Mouse (Mus musculus) left cerebral cortex, postnatal 4 days (tissue): ENCODE data around the gene Mfrp. TPM values are rescaled to one million over a fixed set of nuclear protein-coding genes. Genes with fewer than 3 reads are reported as not detected.

Experiments used
- DNase-seq: peaks from one replicate; pipeline ENCODE4 v3.0.0-alpha.2; 2022
- intact Hi-C: fragments of 180-260 bp; cut with DNase I; formaldehyde crosslinking; loops from one replicate; pipeline ENCODE4 v1.15.1; 2025
- total RNA-seq, 2 experiments: library from RNA; stranded (reverse); gene quantifications; 2 replicates each; pipeline ENCODE4 v1.2.3; 2021

The Mfrp gene
- total RNA-seq: not detected

DNA sequence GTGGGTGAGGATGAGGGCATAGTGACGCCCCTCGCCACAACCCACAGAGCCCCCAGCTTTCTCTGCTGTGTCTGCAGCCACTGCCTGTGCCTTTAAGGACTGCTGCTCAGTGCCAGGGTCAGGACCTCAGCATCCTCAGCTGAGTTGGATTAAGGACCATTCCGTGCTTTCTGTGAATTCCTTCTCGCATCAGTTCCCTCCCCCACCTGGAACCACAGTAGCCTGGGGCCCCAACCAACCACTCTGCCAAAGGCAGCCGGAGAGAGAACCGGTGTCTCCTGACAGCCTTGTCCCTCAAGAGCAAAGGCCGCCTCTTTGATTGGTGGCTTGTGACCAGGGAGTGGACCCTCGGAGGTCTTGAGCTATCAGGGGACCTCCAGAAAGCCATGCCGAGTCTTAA, at the start of gene Mfrp:
Gene Mfrp (plus strand): TSS at position 240 of the 400 bp plus-strand sequence.
- intact Hi-C loops: loop anchor here (10.0 kb wide), 1 partner anchor 117 kb away; no protein-coding TSS in a partner anchor
- DNase-seq: no peak

DNA sequence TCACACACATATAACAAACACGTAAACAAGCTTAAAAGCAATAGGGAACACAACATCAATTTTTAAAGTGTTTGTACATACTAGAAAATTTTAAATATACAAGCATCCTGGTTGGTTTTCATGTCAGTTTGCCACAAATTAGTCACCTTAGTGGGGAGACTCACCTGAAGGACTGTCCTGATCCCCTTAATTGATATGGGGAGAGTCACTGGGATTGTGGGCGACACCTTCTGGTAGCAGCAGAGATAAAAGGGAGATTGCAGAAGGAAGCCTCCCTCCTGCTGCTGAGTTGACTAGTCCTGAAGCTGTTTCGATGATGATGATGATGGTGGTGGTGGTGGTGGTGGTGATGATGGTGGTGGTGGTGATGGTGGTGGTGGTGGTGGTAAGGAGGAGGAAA, 48.7 kb upstream of the Mfrp start:
- intact Hi-C loops: no loop called here
- no peak for DNase-seq

DNA sequence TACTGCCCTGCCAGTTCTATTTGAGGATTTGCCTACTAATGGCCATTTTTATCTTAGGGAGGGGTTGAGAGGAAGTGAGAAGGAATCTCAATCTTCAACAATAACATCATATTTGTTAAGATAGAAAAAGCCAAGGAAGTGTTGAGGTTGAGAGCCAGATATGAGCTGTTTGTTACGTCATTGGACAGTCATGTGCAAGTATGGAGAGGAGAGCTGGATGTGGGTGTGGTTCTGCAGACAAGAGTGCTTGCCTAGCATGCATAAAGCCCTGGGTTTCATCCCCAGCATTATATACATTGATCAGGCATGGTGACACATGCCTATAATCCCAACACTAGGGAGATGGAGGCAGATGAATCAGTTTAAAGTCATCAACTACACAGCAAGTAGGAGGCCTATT, 47.6 kb upstream of the Mfrp start:
- no peak for DNase-seq
- intact Hi-C loops: no loop called here

DNA sequence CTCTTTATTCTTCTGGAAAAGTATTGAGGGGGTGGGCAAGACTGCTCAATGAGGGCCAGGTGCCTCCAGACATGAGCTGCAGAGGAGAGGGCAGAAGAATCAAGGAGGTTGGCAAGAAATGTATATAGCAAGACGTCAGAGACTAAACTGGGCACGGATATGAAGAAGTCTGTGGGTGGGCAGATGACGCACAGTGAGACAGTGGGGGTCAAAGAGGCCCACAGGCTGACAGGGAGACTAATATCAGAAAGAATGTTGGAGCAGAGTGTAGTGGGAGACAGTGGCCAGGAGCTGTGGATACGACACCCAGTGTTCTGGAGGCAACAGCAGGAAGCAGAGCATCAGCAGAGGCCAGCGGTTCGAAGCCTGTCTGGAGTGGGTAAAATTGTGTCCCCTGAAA, 42.9 kb upstream of the Mfrp start:
- intact Hi-C loops: no loop called here
- DNase-seq: no peak

DNA sequence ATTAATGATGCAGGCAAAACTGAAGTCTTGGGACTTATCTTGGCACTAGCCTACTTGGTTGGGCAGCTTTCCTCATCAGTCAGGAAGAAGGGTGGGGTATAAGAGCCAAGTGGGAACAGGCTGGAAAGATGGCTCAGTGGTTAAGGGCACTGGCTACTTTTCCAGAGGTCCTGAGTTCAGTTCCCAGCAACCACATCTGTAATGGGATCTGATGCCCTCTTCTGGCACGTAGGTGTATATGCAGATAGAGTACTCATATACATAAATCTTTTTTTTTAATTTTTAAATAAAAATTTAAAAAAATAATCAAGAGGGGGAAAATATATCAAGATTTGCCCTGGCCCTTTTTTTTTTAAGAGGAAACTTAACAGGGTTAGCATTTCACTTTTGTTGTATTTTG, 36.4 kb upstream of the Mfrp start:
- intact Hi-C loops: no loop called here
- no peak for DNase-seq

DNA sequence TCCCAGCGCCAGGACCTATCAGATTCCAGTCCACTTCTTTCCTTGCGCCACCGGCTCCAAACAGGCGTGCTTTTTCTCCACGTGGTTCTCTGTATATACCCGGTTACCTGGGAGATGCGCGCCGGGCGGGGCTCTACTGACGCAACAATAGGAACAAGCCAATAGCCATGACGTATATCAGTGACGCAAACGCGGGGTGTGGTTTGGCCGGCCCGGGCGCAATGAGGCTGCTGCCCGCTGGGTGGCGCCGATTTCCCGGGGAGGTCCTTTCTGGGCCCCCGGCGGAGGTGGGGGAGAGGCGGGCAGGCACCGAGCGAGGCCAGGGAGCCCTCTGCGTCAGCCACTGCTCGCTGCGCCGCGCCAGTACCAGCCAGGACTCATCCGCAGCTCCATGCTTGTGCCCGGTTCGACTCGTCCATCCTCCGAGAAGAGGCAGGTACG, 34.7 kb upstream of the Mfrp start, which contains the start of gene Usp2:
Gene Usp2 (plus strand): TSS at position 237 of the 441 bp plus-strand sequence.
- intact Hi-C loops: loop anchor here (2.0 kb wide), 1 partner anchor 24 kb away; the partner anchor contains the start of gene Thy1
- DNase-seq: peak; percentile 99

DNA sequence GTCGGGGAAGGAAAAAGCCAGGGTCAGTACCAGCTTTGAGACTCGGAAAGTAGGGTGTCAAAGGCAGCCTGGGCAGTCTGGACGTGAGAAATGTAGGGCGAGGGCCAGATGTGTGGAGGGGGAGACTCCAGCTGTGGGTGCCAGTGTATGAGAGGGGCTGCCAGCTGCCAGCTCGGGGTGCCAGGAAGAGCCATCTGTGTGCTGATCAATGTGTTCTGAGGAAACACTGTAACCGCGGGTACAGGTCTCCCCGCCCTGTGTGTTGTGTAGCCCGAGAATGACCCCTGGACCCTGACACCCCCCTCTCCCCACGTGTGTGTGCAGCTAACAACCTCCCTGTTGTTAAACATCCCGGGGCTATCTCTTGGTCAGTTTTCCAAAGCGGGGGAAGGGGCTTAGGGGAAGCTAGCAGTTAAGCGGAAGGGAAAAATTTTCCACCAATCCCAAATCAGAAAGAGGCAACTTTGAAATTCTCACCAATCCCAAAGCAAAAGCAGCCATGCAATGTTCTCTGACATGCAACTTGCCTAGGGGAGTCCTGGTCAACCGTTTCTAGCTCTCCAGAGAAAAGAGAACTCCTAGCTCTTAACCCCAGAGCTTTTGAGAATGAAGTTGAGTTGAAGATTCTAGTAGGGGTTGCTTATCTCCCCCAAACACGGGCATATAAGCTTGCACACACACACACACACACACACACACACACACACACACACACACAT, 34.1 kb upstream of the Mfrp start:
- intact Hi-C loops: loop anchor here (2.0 kb wide), 1 partner anchor 25 kb away; the partner anchor contains the start of gene Thy1
- DNase-seq: no peak

DNA sequence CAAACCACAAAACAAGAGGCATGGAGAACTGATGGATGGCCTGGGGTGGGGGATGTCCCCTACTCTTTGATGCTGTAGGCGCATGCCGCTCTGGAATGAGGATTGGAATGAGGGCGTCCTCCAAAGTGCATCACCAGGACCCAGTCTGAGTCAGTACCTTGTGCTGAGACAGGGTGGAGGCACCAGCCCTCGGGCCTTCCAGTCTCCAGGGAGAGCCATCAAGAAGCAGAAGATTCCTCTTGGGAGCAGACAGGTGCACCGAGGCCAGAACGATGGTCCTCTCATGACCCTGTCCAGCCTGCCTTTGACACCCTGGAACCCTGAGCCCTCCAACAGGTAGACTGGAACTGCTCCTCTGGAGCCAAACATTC, 33.6 kb upstream of the Mfrp start:
- intact Hi-C loops: loop anchor here (2.0 kb wide), 1 partner anchor 25 kb away; the partner anchor contains the start of gene Thy1
- no peak for DNase-seq

DNA sequence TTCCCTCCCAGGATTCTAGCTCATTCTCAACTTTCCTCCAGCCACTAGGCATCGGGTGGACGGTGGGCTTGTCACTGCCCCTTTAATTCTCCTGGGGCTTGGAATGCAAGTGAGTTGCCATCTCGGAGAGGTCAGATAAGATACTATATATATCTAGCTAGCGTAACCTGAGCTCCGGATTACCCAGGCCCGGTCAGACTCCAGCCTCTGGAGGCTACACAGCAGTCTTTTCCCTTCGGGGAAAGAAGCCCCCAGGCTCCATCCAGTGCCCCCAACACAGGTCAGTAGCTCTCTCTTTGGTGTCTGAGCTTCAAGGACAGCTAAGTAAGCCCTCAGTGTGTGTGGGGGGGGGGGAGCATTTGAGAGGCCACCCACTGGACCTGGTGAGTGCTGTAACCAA, 32.3 kb upstream of the Mfrp start:
- no peak for DNase-seq
- intact Hi-C loops: no loop called here

DNA sequence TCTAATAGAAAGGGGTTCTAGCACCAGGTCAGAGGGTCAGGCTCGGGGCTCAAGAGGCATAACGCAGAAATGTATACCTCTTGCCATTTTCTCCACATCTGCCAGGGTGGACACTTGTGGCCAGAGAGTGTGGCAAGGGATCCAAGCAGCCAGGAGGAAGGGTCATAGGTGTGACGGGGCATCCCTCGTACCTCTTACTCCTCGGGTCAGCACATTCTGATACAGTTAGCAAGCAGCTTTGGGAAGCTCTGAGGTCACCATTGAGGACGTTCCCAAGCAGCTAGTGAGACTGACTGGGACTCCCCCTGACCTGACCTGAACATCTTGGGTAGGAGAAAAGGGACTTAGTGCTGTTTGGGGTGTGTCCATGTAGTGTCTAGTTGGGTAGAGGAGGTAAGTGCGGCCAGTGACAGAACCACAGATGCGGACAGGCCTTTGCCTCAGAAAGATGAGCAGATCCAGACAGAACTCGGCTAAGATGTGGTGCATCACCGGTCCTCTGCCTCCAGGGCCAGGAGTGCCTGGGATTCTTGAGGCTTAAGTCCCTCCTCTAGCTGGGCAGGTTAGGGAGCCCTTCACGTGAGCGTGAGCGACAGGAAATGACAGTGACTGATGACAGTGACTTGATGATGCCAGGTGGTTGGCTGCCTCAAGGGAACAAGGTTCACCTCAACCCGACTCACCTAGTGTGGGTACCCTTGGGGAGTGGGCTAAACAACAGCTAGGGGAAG, 31.3 kb upstream of the Mfrp start:
- intact Hi-C loops: no loop called here
- no peak for DNase-seq

DNA sequence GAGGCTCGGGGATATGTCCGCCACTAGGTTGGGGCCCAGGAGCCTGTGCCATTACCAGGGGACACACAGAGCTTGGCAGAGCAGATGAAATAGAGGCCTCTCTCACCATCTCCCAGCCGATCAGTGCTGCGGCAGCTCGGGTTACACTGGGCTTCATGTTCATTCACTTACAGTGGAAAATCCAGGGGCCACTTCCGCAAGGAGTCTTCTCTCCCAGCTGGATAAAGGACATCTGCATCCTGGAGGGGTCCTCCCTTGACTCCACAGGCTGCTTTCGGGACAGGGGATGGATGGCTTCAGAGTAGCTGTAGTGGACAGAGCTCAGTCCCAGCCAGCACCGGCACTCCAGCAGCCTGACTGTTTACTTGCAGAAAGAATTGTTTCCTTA, 30.7 kb upstream of the Mfrp start:
- DNase-seq: no peak
- intact Hi-C loops: no loop called here

DNA sequence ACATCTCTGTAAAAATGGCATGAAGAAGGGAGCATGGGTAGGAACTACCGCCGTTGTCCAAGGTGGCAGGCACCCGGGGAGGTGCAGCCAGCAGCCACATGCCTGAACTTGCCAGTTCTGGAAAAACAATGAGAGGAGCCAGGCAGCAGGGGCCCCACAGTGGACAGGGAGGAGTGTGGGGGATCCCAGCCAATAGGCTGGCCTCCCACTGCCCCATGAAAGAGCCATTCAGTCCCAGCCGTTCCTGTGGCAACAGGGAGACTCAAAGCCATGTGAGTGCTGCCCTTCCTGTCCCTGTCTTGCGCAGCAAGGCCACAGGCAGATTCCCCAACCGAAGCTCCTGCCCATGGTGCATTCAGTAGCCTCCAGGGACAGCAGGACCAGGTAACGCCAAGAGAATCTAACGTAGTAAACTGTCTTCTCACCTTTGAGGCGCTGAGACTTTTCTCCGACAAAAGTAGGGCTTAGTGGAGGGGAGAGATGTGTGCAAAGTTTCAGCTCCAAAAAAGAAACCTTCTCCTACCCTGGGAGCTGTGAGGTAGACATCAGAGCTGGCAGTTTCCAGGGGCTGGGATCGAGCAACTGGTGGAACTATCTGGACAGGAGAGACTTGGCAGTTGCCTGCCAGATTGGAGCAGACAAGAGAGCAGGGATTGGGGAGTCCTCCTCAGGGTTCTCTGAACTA, 29.5 kb upstream of the Mfrp start:
- intact Hi-C loops: no loop called here
- peak; percentile 61 for DNase-seq

DNA sequence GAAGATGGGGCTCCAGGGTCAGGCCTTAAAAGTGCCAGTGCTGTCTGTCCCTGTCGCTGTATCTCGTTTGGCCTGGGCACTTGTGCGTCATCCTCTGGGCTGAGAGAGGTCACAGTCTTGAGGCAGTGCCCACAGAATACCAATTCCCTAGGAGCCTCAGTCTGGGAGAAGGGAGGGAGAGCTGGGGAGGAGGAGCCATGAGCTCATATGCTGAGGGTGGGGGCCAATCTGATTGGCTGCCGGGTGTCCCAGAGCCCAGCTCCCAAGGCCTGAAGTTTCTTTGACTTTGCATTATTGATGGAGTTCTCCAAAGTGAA, 29.0 kb upstream of the Mfrp start:
- no peak for DNase-seq
- intact Hi-C loops: no loop called here

DNA sequence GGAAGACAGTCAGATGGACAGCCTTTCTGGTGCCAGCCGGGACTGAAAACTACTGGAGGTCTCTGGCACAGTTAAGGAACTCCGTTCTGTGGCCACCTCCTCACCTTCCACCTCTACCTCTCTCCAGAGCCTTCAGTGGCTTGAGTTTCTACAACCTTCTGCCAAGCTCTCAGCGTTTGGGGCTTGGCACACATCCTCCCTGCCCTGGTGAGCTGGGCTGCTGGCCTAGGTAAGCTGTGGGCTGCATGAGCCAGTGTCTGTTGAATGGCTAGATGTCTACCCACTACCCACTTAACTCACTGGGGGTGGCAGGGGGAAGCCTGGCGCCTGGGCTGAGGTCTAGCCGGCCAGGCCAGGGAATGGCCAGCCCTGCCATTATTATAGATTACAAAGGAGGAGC, 28.4 kb upstream of the Mfrp start:
- no peak for DNase-seq
- intact Hi-C loops: no loop called here

DNA sequence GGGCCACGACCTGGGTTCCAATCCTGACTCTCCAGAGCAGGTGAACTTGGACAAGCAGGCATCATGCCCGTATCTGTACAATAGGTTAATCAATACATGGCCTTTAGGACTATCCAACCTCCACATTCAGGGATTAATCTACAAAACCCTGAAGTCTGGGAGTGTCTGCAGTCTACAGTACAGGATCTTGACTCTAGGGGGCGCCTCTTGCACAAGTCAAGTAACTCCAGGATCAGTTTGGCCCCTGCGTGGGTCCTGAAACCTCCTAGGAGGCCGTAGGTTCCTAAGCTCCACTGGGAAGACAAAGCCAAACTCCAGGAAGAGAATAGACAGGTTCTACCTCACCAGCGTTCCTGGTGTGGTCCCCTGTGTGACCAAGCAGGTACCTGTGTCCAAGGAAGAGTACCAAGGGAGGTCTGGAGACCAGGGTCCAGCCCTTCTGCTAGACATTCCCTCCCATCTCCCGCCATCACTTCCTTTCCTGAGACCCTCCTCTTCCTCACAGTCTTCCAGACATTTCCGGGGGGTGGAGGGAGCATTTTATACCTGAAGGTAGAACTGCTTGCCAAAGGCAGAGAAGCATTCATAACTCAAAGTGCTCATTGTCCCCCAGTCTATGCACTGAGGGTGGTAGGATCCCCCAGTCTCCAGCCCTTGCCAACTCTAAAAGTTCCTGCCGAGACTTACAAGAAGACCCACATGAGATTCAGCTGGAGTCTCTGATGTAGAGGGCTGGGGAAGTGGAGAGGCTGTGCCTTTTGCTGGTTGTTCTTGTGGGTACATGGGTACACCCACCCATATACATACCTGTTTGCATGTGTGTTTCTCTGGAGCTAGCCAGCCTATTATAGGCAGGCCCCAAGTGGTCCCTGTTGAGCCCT, 26.9 kb upstream of the Mfrp start:
- intact Hi-C loops: no loop called here
- DNase-seq: no peak

DNA sequence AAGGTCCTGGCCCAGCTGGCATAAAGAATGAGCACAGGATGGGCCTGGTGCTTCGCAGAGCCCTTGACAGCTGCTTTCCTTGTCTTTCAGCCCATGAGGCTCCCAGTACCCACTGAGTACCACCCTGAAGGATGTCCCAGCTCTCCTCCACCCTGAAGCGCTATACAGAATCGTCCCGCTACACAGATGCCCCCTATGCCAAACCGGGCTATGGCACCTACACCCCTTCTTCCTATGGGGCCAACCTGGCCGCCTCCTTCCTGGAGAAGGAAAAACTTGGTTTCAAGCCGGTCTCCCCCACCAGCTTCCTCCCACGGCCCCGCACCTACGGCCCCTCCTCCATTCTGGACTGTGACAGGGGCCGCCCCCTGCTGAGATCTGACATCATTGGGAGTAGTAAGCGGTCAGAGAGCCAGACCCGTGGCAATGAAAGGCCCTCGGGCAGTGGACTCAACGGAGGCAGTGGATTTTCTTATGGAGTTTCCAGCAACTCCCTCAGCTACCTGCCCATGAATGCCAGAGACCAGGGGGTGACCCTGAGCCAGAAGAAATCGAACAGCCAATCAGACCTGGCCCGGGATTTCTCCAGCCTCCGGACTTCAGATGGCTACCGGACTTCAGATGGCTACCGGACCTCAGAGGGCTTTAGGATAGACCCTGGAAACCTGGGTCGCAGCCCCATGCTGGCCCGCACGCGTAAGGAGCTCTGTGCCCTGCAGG, 26.1 kb upstream of the Mfrp start:
- intact Hi-C loops: no loop called here
- DNase-seq: no peak

DNA sequence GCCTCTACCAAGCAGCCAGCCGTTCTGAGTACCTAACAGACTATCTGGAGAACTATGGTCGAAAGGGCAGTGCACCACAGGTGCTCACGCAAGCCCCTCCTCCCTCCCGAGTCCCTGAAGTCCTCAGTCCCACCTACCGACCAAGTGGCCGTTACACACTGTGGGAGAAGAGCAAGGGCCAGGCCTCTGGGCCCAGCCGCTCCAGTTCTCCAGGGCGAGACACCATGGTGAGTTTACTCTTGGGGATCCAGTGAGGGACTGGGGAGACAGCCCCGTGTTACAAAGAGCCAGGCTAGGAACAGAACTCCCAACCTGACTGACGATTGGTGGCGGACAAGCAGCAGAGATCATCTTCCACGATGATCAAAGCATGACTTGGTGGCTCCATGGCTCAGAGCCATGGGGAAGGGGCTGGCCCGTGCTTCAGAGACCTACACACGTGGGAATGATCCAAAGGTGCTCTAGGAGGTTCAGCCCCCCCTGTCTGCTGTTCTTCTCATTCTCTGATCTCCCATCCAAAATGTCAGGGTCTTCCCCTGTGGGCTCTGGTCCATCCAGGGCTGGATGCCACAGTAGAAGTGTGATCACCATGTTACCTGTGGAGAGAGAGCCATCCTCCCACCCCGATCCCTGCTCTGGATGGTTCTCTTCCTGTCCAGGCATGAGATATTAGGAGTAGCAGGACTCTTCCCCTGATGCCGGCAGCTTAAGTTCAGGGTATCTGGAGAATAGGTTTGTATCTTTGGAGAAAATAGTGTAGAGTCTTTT, 25.3 kb upstream of the Mfrp start:
- intact Hi-C loops: no loop called here
- DNase-seq: no peak

DNA sequence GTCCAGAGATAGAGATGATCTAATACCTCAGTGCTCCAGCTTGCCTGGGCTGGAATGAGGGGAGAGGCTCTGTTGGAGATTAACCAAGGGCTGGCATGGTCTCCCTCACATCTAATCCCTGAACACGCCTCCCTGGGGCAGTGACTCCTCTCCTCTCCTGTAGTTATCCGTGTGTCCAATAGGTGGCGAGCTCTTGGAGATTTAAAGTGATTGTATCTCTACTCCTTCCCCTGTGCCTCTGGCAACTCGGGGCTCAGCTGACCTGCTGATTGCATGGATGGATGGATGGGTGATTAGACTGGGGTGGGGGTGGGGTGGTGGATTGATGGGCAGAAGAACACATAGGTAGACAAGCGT, 24.8 kb upstream of the Mfrp start:
- intact Hi-C loops: no loop called here

DNA sequence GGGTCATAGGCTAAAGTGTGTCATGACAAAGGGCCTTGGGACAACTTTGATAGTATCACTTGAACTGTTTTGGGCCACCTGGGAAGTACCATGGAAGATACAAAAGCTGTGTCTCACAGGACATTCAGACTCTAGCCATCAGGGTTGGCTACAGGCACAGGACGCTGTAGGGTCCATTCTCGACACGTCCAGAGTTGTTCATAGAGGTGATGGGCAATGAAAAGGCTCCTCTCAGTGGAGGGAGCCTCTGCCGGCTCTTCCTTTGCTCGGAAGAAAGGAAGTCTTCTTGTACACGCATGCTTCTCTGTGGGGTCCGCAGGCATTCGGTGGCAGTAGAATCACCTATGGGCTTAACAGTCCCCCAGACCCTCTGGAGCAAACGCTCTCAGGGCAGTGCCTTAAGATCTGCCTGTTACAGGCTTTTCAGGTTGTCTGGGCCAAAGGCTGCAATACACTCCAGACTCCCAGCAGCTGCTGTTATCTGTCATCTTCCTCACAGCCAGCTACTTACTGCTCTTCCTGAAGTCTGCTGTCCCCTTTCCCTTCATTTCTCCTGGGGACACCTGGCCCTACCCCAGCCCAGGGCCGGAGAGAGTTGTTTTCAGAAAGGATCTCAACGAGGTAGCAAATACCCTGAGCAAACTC, 24.1 kb upstream of the Mfrp start:
- intact Hi-C loops: no loop called here
- no peak for DNase-seq

More for the DNA sequence above, 24.8 kb upstream of the Mfrp start:
- peak; percentile 76 for DNase-seq
